Mouse (Mus musculus) CD8-positive naive resting alpha-beta T cell, adult 2 months (primary cell): ENCODE measurements around the gene Sh2d4b.

Source experiments
- DNase-seq, 2 experiments: peaks; one replicate each; pipeline ENCODE4 v3.0.0; 2022; ENCODE audit warnings: low read depth in 2 of 2, low spot score in 2 of 2

The Sh2d4b gene

GRCm38 (mm10) chr14:40893196-40893595 is at the start of gene Sh2d4b:
TSS of gene Sh2d4b (minus strand) at chr14:40893266.
- DNase-seq: no peak

GRCm38 (mm10) chr14:40942429-40942828 is 49.4 kb upstream of the Sh2d4b start:
- DNase-seq: no peak

DNA sequence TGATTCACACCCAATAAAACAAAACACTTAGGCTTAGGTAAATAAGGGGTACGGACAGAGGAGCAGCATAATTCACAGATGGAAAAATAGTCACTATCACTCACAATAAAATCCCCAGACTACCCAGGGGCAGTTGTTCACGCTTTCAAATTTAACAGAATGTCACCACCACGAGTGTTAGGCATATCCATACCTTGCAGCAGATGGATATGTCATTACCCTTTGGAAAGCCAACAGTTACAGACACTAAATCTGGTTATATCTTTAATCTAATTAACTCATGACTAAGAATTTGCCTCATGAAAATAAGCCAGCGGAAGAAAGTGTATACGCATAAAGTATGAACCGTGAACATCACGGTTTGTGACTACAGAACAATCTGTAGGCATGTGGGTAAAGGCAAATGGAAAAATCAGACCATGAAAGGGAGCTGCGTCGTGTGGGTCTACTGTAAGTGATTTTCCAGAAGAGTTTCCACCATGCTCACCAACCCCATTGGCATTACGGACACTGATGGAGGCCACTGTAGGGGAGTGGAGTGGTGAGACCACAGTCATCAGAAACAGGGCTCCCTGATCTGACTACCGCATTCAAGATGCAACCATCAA is 45.4 kb upstream of the Sh2d4b start:
- DNase-seq: no peak

DNA sequence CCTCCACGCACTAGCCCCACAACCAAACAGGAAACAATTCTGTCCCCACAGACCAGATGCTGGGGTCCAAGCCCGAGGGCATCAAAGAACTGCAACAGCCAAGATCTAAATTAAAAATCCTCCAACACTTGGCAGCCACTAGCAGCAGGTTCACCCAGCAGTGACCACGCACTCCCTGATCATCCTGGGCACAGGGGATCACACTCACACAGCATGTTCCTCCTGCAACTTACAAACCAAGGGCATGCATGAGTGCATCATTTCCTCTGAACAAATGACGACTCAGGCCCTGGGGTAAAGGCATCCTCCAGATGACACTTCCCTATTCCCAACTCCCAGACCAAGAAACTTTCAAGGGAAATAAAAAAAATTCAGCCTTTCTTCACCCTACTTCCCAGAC is 44.0 kb upstream of the Sh2d4b start:
- no peak for DNase-seq

DNA sequence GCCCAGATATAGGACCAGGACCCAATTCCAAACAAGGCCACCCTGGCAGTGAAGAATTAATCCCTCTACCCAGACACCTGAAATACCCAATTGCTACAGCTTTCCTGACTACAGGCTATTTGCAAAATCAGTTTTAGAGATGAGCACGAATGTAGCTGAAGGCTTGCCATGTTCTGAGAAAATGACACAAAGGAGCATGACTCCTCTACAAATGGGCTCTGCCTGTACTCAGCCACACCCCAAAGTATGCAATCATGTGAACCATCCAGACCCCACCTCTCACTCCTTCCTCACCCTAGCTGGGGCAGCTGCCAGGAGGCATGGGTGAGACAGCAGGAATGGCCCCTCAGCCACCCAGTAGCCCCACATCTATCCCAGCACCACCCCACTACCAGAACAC is 42.4 kb upstream of the Sh2d4b start:
- DNase-seq: no peak

GRCm38 (mm10) chr14:40935054-40935453 is 42.0 kb upstream of the Sh2d4b start:
- DNase-seq: no peak

GRCm38 (mm10) chr14:40933328-40933727 is 40.3 kb upstream of the Sh2d4b start:
- no peak for DNase-seq

DNA sequence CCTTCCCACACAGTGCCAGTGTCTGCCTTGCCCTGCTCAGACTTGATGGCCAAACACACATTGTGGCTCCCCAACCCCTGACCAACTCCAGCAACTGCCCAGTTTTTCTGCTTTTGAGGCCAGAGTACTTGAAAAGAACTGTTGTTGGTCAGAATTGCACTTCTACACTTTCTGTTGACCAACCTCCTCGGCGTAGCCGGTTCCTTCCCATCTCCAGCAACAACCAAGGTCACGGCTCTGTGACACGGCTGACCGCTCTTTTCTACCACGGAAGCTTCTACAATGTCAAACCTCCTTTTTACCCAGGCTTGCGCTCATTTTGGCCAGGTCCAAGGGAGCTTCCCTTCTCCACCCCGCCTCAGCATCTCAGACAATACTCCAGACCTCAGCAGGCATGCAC is 39.2 kb upstream of the Sh2d4b start:
- DNase-seq: no peak

DNA sequence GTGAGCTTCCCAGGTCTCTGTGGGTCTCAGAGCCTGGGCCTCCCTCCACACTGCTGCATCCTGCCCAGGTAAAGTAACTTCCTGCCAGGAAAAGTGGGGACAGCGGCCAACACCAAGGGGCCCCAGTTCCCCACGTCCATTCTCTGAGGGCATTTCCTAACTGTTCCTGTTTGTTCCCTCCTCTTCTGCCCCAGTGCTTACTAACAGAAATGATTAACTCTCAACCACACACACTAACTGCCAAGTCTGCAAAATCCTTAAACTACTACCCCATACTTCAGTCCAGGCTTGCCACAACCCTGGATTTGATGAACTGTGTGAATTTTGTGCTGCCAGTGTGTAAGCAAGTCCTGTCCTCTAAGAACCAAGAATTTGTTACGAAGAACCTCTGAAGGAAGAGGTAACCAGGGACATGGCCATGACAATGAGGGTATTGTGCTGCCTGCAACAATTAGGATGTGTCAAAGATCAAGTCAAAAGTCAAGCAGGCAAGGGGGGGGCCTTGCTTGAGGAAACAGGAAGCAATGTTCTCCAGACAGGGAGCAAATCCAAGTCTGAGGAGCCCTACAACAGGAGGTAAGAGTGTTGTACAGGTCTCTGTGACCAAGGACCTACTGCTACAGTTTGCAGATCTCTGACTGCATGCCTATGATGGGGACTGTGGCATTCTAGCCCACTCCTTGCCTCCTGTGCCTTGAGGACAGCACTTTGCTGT is 38.2 kb upstream of the Sh2d4b start:
- no peak for DNase-seq

GRCm38 (mm10) chr14:40929943-40930342 is 36.9 kb upstream of the Sh2d4b start:
- peak in 1 of 2 experiments; percentile 44 for DNase-seq

GRCm38 (mm10) chr14:40928897-40929296 is 35.8 kb upstream of the Sh2d4b start:
- no peak for DNase-seq

DNA sequence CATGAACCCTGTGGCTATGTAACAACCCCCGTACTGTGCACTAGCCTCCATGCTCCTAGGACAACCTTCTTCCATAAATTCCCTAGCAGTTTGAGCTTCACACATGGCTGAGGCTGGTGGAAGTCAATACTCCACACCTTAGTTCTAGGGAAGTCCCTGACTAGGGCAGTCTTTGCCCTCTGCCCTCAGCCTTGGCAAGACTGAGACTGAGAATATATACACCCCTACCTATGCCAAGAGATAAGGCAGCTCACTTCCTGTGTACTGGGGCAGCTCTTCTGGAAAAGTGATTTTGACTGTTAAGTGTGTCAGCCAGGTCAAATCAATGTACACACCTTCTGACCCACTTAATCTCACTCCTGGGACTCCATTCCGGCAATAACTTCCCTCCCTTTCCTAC is 34.0 kb upstream of the Sh2d4b start:
- DNase-seq: peak in 1 of 2 experiments; percentile 28

- peak in 1 of 2 experiments; percentile 43 for DNase-seq
Measured at GRCm38 (mm10) chr14:40924378-40925113, 31.5 kb upstream of the Sh2d4b start.

DNA sequence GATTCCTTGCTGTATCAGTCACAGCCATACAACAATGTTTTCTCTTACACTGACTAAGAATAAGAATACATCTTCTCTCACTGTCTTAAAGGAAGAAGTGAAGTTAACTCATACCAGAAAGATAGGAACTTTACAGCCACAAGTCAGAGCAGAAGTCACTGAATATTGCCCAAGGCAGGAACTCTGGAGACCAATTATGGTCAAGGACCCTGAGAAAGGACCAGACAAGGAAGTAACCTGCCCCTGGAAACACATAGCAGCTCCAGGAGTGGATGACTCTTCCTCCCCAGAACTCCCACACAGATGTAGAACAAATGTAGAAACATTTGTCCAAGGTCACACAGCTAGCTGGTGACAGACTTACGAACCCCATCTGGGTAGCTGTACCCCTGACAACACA is 28.2 kb upstream of the Sh2d4b start:
- DNase-seq: no peak

GRCm38 (mm10) chr14:40919521-40919920 is 26.5 kb upstream of the Sh2d4b start:
- no peak for DNase-seq

GRCm38 (mm10) chr14:40918477-40918876 is 25.4 kb upstream of the Sh2d4b start:
- no peak for DNase-seq

GRCm38 (mm10) chr14:40917632-40918031 is 24.6 kb upstream of the Sh2d4b start:
- DNase-seq: peak; percentile 91 to 94

- DNase-seq: no peak
Measured at GRCm38 (mm10) chr14:40916667-40917066, 23.6 kb upstream of the Sh2d4b start.

GRCm38 (mm10) chr14:40915838-40916237 is 22.8 kb upstream of the Sh2d4b start:
- DNase-seq: no peak

DNA sequence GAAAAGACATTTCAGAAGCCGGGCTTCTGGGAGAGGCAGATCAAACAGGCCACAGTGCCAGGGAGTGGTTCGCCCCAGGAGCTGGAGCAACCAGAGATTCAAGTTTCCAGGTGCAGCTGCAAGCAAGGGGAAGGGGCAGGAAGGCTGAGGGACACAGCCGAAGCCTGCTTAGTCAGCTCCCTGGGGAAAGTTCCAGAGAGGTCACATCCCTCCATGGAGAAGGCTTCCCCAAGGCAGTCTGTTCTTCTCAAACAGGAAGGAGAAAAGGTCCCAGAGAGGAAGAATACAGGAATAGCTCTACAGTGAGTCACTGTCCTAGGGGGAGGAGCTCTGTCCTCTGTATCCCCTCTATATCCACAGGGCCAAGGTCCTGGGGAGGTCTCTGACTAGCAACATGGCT is 21.6 kb upstream of the Sh2d4b start:
- DNase-seq: no peak

GRCm38 (mm10) chr14:40913709-40914108 is 20.6 kb upstream of the Sh2d4b start:
- DNase-seq: no peak

DNA sequence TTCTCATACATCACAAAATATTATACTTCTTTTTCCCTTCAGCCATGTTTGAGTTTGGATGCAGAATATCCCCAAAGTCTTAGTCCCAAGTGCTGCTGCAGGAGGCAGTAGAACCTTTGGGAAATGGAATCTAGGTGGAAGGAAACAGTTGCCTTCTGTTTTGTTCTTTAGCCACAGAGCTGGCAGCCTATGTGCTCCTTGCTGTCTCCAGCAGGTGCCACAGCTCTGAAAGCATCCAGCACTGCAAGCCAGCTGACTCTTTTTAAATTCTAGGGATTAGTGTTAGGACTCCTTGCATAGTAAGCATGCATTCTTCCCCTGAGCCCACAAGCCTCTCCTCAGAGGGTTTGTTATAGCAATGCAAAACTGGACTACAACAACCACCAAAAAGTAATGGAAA is 18.5 kb upstream of the Sh2d4b start:
- no peak for DNase-seq
